Mouse (Mus musculus) thymus, postnatal 14 days (tissue): ENCODE data around the gene Psmd1.
"Not testable (repeated sequence)": the region's sequence is repeated elsewhere in the genome, so short reads cannot be mapped to it uniquely, and the experiment has no call there.

ENCODE experiments used
- DNase-seq: peaks from one replicate; pipeline ENCODE4 v3.0.0; 2021

Psmd1 gene

GRCm38 (mm10) chr1:86064271-86064991 is at the start of gene Psmd1:
Gene Psmd1 (plus strand): TSS chr1:86064387.
- DNase-seq = peak; percentile 92

GRCm38 (mm10) chr1:86015758-86016157 is 48.4 kb upstream of the Psmd1 start:
- DNase-seq = not testable (repeated sequence)

GRCm38 (mm10) chr1:86016516-86016915 is 47.7 kb upstream of the Psmd1 start, which contains the start of gene Spata3:
Gene Spata3 (plus strand): TSS chr1:86016816.
- DNase-seq = no peak

GRCm38 (mm10) chr1:86018235-86019055 is 45.7 kb upstream of the Psmd1 start:
- DNase-seq = peak; percentile 64

GRCm38 (mm10) chr1:86021365-86021989 is 42.7 kb upstream of the Psmd1 start:
- peak; percentile 39 for DNase-seq

GRCm38 (mm10) chr1:86032273-86032987 is 31.8 kb upstream of the Psmd1 start:
- no peak for DNase-seq

- DNase-seq = no peak
These were observed 25.8 kb upstream of the Psmd1 start for GRCm38 (mm10) chr1:86038191-86038951.

- DNase-seq = no peak
These were observed 24.1 kb upstream of the Psmd1 start for GRCm38 (mm10) chr1:86040131-86040530.

- DNase-seq = no peak
These were observed 23.4 kb upstream of the Psmd1 start for GRCm38 (mm10) chr1:86040817-86041216.

- DNase-seq = no peak
These were observed 19.1 kb upstream of the Psmd1 start for GRCm38 (mm10) chr1:86045056-86045455.

GRCm38 (mm10) chr1:86045848-86046805 is 18.1 kb upstream of the Psmd1 start, which contains the start of gene 2810459M11Rik:
Gene 2810459M11Rik (plus strand): TSS chr1:86045863.
- peak; percentile 24 for DNase-seq

GRCm38 (mm10) chr1:86046833-86047563 is 17.2 kb upstream of the Psmd1 start:
- no peak for DNase-seq

- no peak for DNase-seq
These were observed 16.0 kb upstream of the Psmd1 start for GRCm38 (mm10) chr1:86048231-86048630.

GRCm38 (mm10) chr1:86048744-86049143 is 15.4 kb upstream of the Psmd1 start:
- DNase-seq = no peak

GRCm38 (mm10) chr1:86053198-86053921 is 10.8 kb upstream of the Psmd1 start:
- no peak for DNase-seq

GRCm38 (mm10) chr1:86054943-86055342 is 9.2 kb upstream of the Psmd1 start:
- DNase-seq = no peak

- no peak for DNase-seq
These were observed 7.9 kb upstream of the Psmd1 start for GRCm38 (mm10) chr1:86056284-86056683.

GRCm38 (mm10) chr1:86058856-86059769 is 5.1 kb upstream of the Psmd1 start:
- DNase-seq = peak; percentile 92
